Mouse (Mus musculus): Measurements from ENCODE around the gene Mrtfa. TPM values are rescaled to one million over a fixed set of nuclear protein-coding genes. Genes with fewer than 3 reads are reported as not detected.

Mrtfa gene
- polyA plus RNA-seq, 1 experiment from 2014 or later, result 6.1 TPM

GRCm38 (mm10) chr15:81035417-81036162 is 155.0 kb downstream of the Mrtfa start:
- H3K4me2 ChIP-seq (ENCODE audit: low read depth, low read length), result no peak overlapping the region
- no peaks in the 10 kb centered on the region for H3K27me3 ChIP-seq (ENCODE audit: control insufficient read depth, insufficient read depth, low read depth, low read length)
- no peak overlapping the region for H3K4me3 ChIP-seq (ENCODE audit: low read depth, low read length)
- no peaks in the 10 kb centered on the region; the same call in none of the 2 replicates for H3K4me1 ChIP-seq (ENCODE audit: control insufficient read depth, low read depth, low read length)
- peak; percentile 62 for ATAC-seq (ENCODE audit: low read depth)
- 30% methylated on average over 12 of the region's 12 CpGs for WGBS (ENCODE audit: insufficient replicate concordance)
- no peak overlapping the region for H3K9ac ChIP-seq (ENCODE audit: low read depth, low read length)
- no peaks in the 10 kb centered on the region for H3K36me3 ChIP-seq (ENCODE audit: control insufficient read depth, insufficient read depth)
- H3K27ac ChIP-seq (ENCODE audit: low read length), result 0 out of 2 replicates have a peak overlapping the region, but pooled peaks have one; percentile 1
- H3K9me3 ChIP-seq (replicated peaks; ENCODE audit: control insufficient read depth, low read length), result no peaks in the 10 kb centered on the region

GRCm38 (mm10) chr15:81034119-81034518 is 156.4 kb downstream of the Mrtfa start:
- H3K27ac ChIP-seq (ENCODE audit: low read length), result no peak overlapping the region
- H3K9ac ChIP-seq (ENCODE audit: low read depth, low read length), result no peak overlapping the region
- 71% methylated on average over 6 of the region's 6 CpGs for WGBS (ENCODE audit: insufficient replicate concordance)
- H3K4me1 ChIP-seq (ENCODE audit: control insufficient read depth, low read depth, low read length), result no peaks in the 10 kb centered on the region; the same call in none of the 2 replicates
- no peak for ATAC-seq (ENCODE audit: low read depth)
- no peaks in the 10 kb centered on the region for H3K36me3 ChIP-seq (ENCODE audit: control insufficient read depth, insufficient read depth)
- no peaks in the 10 kb centered on the region for H3K27me3 ChIP-seq (ENCODE audit: control insufficient read depth, insufficient read depth, low read depth, low read length)
- no peak overlapping the region for H3K4me2 ChIP-seq (ENCODE audit: low read depth, low read length)
- H3K4me3 ChIP-seq (ENCODE audit: low read depth, low read length), result no peak overlapping the region
- no peaks in the 10 kb centered on the region for H3K9me3 ChIP-seq (replicated peaks; ENCODE audit: control insufficient read depth, low read length)

DNA sequence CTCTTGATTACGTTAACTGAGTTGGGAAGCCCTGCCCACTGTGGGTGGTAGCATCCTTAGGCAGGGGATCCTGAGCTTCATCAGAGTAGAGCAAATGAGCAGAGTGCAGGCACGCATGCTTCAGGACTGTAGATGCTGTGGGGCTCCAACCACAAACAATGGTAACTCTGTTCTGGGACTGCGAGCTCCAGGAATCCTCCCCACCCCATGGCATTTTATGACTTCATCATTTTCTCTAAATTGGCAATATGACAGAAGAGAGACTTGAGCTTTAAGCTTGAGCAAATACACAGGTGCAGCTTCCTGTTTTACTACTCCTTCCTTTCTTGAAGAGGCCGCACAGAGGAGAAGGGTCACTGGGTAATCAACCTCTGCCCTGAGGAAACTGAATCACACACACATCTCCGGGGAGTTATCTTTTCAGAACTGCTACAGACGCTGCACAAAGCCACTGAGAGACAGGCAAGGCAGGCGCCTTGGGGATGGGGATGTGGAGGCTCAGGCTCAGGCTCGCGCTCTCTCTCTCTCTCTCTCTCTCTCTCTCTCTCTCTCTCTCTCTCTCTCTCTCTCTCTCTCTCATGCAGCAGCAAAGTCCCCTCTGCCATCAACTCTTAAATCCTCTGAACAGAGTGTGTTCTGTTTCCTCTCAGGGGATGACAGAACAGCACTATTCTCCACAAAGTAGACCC is 157.5 kb downstream of the Mrtfa start:
- 24% methylated on average over 9 of the region's 9 CpGs for WGBS (ENCODE audit: insufficient replicate concordance)
- ATAC-seq (ENCODE audit: low read depth), result no peak

GRCm38 (mm10) chr15:81031611-81032010 is 158.9 kb downstream of the Mrtfa start:
- no peak overlapping the region for H3K27ac ChIP-seq (ENCODE audit: low read length)
- no peaks in the 10 kb centered on the region for H3K9me3 ChIP-seq (replicated peaks; ENCODE audit: control insufficient read depth, low read length)
- no peaks in the 10 kb centered on the region for H3K36me3 ChIP-seq (ENCODE audit: control insufficient read depth, insufficient read depth)
- ATAC-seq (ENCODE audit: low read depth), result no peak
- 66% methylated on average over 4 of the region's 4 CpGs for WGBS (ENCODE audit: insufficient replicate concordance)
- H3K4me1 ChIP-seq (ENCODE audit: control insufficient read depth, low read depth, low read length), result peaks cover 12% of the 10 kb centered on the region
- H3K4me3 ChIP-seq (ENCODE audit: low read depth, low read length), result no peak overlapping the region
- no peak overlapping the region for H3K9ac ChIP-seq (ENCODE audit: low read depth, low read length)
- H3K4me2 ChIP-seq (ENCODE audit: low read depth, low read length), result no peak overlapping the region
- H3K27me3 ChIP-seq (ENCODE audit: control insufficient read depth, insufficient read depth, low read depth, low read length), result no peaks in the 10 kb centered on the region

More for the DNA sequence above, 157.5 kb downstream of the Mrtfa start:
- H3K4me1 ChIP-seq (ENCODE audit: control insufficient read depth, low read depth, low read length), result no peaks in the 10 kb centered on the region; the same call in none of the 2 replicates
- H3K27ac ChIP-seq (ENCODE audit: low read length), result no peak overlapping the region
- H3K4me3 ChIP-seq (ENCODE audit: low read depth, low read length), result no peak overlapping the region
- no peaks in the 10 kb centered on the region for H3K36me3 ChIP-seq (ENCODE audit: control insufficient read depth, insufficient read depth)
- no peaks in the 10 kb centered on the region for H3K27me3 ChIP-seq (ENCODE audit: control insufficient read depth, insufficient read depth, low read depth, low read length)
- no peaks in the 10 kb centered on the region for H3K9me3 ChIP-seq (replicated peaks; ENCODE audit: control insufficient read depth, low read length)
- no peak overlapping the region for H3K9ac ChIP-seq (ENCODE audit: low read depth, low read length)
- H3K4me2 ChIP-seq (ENCODE audit: low read depth, low read length), result no peak overlapping the region

DNA sequence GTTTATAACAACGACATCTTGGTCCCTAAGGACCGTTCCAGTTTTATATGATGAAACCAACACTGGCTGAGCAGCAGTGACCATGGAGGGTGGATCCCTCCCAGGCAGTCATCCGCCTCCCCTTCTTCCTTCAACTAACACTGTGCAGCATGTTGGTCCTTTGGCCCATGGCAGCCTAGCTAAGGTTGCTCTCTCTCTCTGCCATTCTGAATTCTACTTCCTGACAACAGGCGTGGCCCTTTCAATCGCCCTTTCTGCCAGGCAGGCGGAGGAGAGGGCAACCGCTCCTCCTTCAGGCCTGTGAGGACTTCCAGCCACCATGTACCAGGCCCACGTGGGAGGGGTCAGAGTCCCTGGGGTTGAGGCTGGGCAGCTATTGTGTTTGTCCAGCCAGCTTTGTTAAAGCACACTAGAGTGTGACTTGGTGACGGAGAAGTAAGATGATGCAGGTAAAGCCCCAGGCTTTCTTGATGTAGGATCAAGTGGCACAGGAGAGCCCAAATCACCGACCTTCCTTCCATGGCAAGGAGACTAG is 159.6 kb downstream of the Mrtfa start:
- Histone ChIP-seq H3K4me2 (ENCODE audit: low read depth, low read length) (no peak overlapping the region), H3K36me3 (ENCODE audit: control insufficient read depth, insufficient read depth) (no peaks in the 10 kb centered on the region), H3K9me3 (replicated peaks; ENCODE audit: control insufficient read depth, low read length) (no peaks in the 10 kb centered on the region), H3K27ac (ENCODE audit: low read length) (no peak overlapping the region), H3K27me3 (ENCODE audit: control insufficient read depth, insufficient read depth, low read depth, low read length) (no peaks in the 10 kb centered on the region), H3K4me3 (ENCODE audit: low read depth, low read length) (no peak overlapping the region), H3K4me1 (ENCODE audit: control insufficient read depth, low read depth, low read length) (peaks cover 12% of the 10 kb centered on the region), H3K9ac (ENCODE audit: low read depth, low read length) (no peak overlapping the region)
- WGBS (ENCODE audit: insufficient replicate concordance), result 70% methylated on average over 10 of the region's 10 CpGs
- ATAC-seq (ENCODE audit: low read depth), result no peak

DNA sequence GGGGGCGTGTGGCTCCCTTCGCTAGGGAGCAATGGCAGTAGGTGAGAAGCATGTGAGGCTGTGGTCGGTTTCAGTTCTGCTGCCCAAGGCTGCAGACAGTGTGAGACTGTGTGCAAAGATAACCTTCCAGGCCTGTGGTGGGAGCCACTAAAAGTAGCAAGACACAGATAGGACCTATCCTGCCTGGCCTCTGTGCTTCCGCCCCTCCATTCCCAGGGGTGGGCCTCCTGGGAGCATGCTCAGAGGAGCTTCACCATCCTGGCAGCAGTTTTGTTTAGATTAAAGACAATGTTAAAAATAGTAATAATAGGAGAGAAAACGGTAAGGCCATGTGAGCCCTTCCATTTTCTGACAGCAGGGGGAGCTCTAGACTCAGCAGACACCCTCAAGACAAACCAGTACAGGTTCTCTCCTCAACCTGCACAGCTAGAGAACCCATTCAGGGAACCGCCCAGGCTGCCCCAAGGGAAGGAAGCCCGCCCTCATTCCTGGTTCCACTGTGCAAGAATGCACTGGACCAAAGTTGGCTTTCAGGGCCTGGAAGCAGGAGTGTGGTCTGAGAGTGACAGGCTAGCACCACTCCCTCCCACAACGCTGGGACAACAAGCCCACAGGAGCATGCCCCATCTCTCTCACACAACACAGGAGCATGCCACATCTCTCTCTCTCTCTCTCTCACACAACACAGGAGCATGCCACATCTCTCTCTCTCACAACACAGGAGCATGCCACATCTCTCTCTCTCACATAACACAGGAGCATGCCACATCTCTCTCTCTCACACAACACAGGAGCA is 163.0 kb downstream of the Mrtfa start:
- Histone ChIP-seq H3K9me3 (replicated peaks; ENCODE audit: control insufficient read depth, low read length) (no peaks in the 10 kb centered on the region), H3K36me3 (ENCODE audit: control insufficient read depth, insufficient read depth) (no peaks in the 10 kb centered on the region), H3K4me1 (ENCODE audit: control insufficient read depth, low read depth, low read length) (peaks cover 12% of the 10 kb centered on the region), H3K4me2 (ENCODE audit: low read depth, low read length) (peak overlapping the region; percentile 27; the same call in 1 of the 2 replicates), H3K27me3 (ENCODE audit: control insufficient read depth, insufficient read depth, low read depth, low read length) (no peaks in the 10 kb centered on the region), H3K9ac (ENCODE audit: low read depth, low read length) (no peak overlapping the region), H3K4me3 (ENCODE audit: low read depth, low read length) (no peak overlapping the region), H3K27ac (ENCODE audit: low read length) (0 out of 2 replicates have a peak overlapping the region, but pooled peaks have one; percentile 26)
- peak; percentile 90 for ATAC-seq (ENCODE audit: low read depth)
- 16% methylated on average over 8 of the region's 8 CpGs for WGBS (ENCODE audit: insufficient replicate concordance)

DNA sequence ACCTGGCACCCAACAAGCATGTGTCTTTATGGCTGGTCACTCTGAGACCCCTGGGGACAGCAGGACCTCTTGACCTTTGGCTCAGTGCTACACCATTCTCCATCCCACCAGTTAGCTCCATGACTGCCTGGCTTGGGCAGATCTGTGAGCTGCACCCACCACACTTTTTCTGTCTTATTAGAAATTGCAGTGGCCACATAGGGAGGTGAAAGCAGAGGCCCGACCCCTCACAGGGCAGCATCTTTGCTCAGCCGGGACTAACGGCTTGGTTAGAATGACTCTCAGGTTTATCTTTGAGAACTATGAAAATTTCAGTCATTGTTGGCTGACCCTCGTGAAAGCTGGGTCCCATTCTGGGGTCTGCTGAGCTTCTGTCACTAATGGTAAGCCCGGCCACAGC is 163.7 kb downstream of the Mrtfa start:
- no peak for ATAC-seq (ENCODE audit: low read depth)
- Histone ChIP-seq H3K9ac (ENCODE audit: low read depth, low read length) (no peak overlapping the region), H3K36me3 (ENCODE audit: control insufficient read depth, insufficient read depth) (no peaks in the 10 kb centered on the region), H3K4me2 (ENCODE audit: low read depth, low read length) (peak overlapping the region; percentile 27; the same call in 1 of the 2 replicates), H3K4me3 (ENCODE audit: low read depth, low read length) (no peak overlapping the region), H3K9me3 (replicated peaks; ENCODE audit: control insufficient read depth, low read length) (no peaks in the 10 kb centered on the region), H3K27ac (ENCODE audit: low read length) (0 out of 2 replicates have a peak overlapping the region, but pooled peaks have one; percentile 26), H3K4me1 (ENCODE audit: control insufficient read depth, low read depth, low read length) (peaks cover 13% of the 10 kb centered on the region), H3K27me3 (ENCODE audit: control insufficient read depth, insufficient read depth, low read depth, low read length) (no peaks in the 10 kb centered on the region)
- 44% methylated on average over 5 of the region's 5 CpGs for WGBS (ENCODE audit: insufficient replicate concordance)

GRCm38 (mm10) chr15:81023842-81024241 is 166.7 kb downstream of the Mrtfa start:
- no peak overlapping the region for H3K27ac ChIP-seq (ENCODE audit: low read length)
- 82% methylated on average over 9 of the region's 9 CpGs for whole genome bisulfite sequencing (ENCODE audit: insufficient replicate concordance)
- ATAC-seq (ENCODE audit: low read depth), result no peak
- no peak overlapping the region for H3K4me3 ChIP-seq (ENCODE audit: low read depth, low read length)
- no peaks in the 10 kb centered on the region for H3K36me3 ChIP-seq (ENCODE audit: control insufficient read depth, insufficient read depth)
- H3K4me2 ChIP-seq (ENCODE audit: low read depth, low read length), result no peak overlapping the region
- H3K27me3 ChIP-seq (ENCODE audit: control insufficient read depth, insufficient read depth, low read depth, low read length), result no peaks in the 10 kb centered on the region
- no peak overlapping the region for H3K9ac ChIP-seq (ENCODE audit: low read depth, low read length)
- H3K9me3 ChIP-seq (replicated peaks; ENCODE audit: control insufficient read depth, low read length), result no peaks in the 10 kb centered on the region
- peaks cover 16% of the 10 kb centered on the region for H3K4me1 ChIP-seq (ENCODE audit: control insufficient read depth, low read depth, low read length)
